Mouse (Mus musculus) forebrain, embryonic 10.5 days (tissue): ENCODE data around the gene Trem2. TPM values are rescaled to one million over a fixed set of nuclear protein-coding genes. Genes with fewer than 3 reads are reported as not detected.
A peak's percentile ranks its signal among the peaks of the same experiment; 100 is the strongest.
"Not testable (repeated sequence)": the region's sequence is repeated elsewhere in the genome, so short reads cannot be mapped to it uniquely, and the experiment has no call there.

ENCODE experiments used
- DNase-seq: peaks from one replicate; pipeline ENCODE4 v3.0.0-alpha.2; 2017; ENCODE audit warnings: low spot score; ENCODE audit errors: extremely low spot score
- H3K27ac ChIP-seq: fragments of 300-500 bp; sonication (generic); 2 replicates; pipeline ENCODE4 v1.5.1; 2016; ENCODE audit warnings: mild to moderate bottlenecking
- H3K27me3 ChIP-seq: fragments of 300-500 bp; sonication (generic); 2 replicates; pipeline ENCODE4 v1.6.1; 2016; ENCODE audit warnings: mild to moderate bottlenecking; ENCODE audit not compliant: poor library complexity, severe bottlenecking
- H3K36me3 ChIP-seq: fragments of 300-500 bp; sonication (generic); replicated peaks from 2 replicates; pipeline ENCODE4 v1.6.1; 2016; ENCODE audit warnings: mild to moderate bottlenecking, moderate library complexity
- H3K4me1 ChIP-seq: fragments of 300-500 bp; sonication (generic); 2 replicates; pipeline ENCODE4 v1.6.1; 2016
- H3K4me3 ChIP-seq: fragments of 300-500 bp; sonication (generic); 2 replicates; pipeline ENCODE4 v1.5.1; 2016; ENCODE audit warnings: mild to moderate bottlenecking, moderate library complexity
- H3K9me3 ChIP-seq: fragments of 300-500 bp; sonication (generic); 2 replicates; pipeline ENCODE4 v1.6.1; 2016; ENCODE audit warnings: mild to moderate bottlenecking, moderate library complexity
- WGBS: fragments of 180-500 bp; shearing (Covaris S2); methylation state at CpG from one replicate; pipeline ENCODE4 v1.1.7; 2016; 5-methylcytosine and 5-hydroxymethylcytosine counted together
- polyA plus RNA-seq: library from polyadenylated mRNA; unstranded; fragments of >200 nt; fragmentation: Nextera tagmentation; extraction: Ambion mirVana; gene quantifications from 2 replicates; pipeline ENCODE4 v1.2.1, GENCODE M21; 2016

Gene Trem2
- 0.87 and 1.2 TPM in 2 replicates for polyA plus RNA-seq

DNA sequence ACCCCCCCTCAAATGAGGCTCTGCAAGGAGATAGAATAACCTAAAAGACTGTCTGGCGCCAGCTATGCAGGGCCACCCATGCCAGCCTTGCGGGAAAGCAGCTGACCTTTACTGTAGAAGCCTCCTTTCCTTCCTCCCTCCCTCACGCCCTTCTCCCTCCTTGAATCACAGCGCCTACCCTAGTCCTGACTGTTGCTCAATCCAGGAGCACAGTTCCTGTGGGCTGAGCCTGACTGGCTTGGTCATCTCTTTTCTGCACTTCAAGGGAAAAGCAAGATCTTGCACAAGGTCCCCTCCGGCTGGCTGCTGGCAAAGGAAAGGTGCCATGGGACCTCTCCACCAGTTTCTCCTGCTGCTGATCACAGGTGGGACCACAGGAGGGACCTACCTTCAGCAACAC, at the start of gene Trem2:
Gene Trem2 (plus strand): TSS at position 171 of the 400 bp plus-strand sequence.
- DNase-seq, result no peak
- WGBS, result 85% methylated on average over 5 of the region's 5 CpGs
- no peaks in the 10 kb centered on the region for H3K27me3 ChIP-seq
- no peak within 1 kb of the TSS for H3K27ac ChIP-seq
- no peaks in the 10 kb centered on the region for H3K4me1 ChIP-seq
- no peak within 1 kb of the TSS for H3K4me3 ChIP-seq
- H3K9me3 ChIP-seq, result no peaks in the 10 kb centered on the region
- H3K36me3 ChIP-seq, result no peaks in the 10 kb centered on the region

DNA sequence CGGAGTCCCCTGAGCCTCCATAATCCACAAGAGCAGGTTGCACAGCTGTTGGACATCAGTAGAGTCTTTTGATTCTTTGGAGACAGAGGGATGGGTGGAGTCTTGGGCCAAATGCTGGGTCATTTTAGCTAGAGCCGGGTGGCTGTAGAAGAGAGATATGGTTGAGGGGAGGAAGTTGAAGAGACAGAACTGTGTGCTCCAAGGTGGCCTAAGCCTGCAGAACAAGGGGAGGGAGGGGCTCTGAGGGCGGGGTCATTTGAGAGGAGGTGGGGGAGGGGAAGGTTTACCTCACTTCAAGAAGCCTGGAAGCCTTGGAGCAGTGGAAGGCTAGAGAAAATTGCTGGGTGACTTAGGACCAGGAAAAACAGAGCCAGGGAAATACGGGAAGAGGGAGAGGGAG, 47.0 kb upstream of the Trem2 start, which contains the start of gene Treml2:
Gene Treml2 (plus strand): TSS at position 296 of the 400 bp plus-strand sequence.
- Histone ChIP-seq H3K27me3 (no peaks in the 10 kb centered on the region), H3K4me3 (peak within 1 kb of the TSS; percentile 22; the same call in 1 of the 2 replicates), H3K27ac (peak within 1 kb of the TSS; percentile 70), H3K4me1 (peaks cover 21% of the 10 kb centered on the region), H3K36me3 (no peaks in the 10 kb centered on the region), H3K9me3 (no peaks in the 10 kb centered on the region)
- DNase-seq, result no peak
- 51% methylated on average over 3 of the region's 4 CpGs for WGBS

DNA sequence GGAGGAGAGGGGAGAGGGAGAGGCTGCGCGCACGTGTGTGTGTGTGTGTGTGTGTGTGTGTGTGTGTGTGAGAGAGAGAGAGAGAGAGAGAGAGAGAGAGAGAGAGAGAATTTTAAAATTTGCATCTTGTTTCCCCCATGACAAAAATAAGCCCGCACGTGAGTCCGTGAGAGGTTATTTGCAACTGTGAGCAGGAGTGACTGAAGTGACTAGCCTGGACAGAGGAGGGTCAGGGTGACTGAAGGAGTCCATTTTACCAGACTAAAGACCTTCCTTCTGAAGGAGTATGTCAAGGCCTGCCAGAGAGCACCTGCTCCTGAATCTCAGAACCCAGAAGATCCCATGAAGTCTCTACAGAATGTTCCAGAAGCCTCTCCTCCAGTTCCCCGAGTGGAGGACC, 46.4 kb upstream of the Trem2 start:
- Histone ChIP-seq H3K4me1 (peaks cover 21% of the 10 kb centered on the region), H3K36me3 (no peaks in the 10 kb centered on the region), H3K27ac (peak overlapping the region; percentile 70), H3K27me3 (no peaks in the 10 kb centered on the region), H3K4me3 (no peak overlapping the region), H3K9me3 (no peaks in the 10 kb centered on the region)
- DNase-seq, result no peak
- 61% methylated on average over 7 of the region's 7 CpGs for WGBS

DNA sequence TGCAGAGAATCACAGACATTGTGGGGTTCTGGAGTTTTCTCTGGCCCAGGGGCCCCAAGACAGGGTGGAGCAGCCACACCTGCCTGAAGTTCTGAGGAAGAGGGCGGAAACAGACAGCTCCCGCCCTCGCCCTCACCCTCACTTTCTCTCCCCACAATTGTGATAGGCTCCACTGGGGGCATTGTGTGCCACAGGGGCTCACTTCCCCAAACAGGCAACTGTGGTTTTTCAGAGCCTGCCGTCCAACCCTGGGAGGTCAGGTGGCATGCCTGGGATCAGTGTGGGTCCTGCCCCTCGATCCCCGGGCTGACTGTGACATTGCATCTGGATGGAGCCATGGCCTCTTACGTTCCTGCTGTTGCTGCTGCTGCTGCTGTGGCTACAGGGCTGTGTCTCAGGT, 46.0 kb upstream of the Trem2 start:
- Histone ChIP-seq H3K4me1 (peaks cover 21% of the 10 kb centered on the region), H3K27me3 (no peaks in the 10 kb centered on the region), H3K36me3 (no peaks in the 10 kb centered on the region), H3K27ac (peak overlapping the region; percentile 70), H3K9me3 (no peaks in the 10 kb centered on the region), H3K4me3 (peak overlapping the region; percentile 22; the same call in 1 of the 2 replicates)
- no peak for DNase-seq
- WGBS, result 74% methylated on average over 7 of the region's 7 CpGs

DNA sequence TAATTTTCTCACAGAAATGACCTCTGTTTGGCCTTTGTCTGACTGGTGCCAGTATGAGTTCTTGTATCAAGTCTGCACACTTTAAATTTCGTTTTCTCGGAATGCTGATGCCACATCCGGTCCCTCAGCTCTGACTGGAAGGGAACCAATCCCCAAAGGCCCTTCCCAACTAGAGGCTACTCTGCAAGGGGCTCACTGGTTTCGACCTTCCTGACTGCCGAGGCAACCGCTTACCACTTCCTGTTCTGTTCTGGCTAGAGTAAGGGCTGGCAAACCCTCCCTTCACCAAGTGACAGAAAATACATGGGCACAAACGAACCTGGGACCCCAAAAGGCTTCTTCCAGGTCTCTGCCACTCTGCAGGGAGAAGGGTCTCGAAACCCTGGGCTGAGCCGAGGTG, 45.3 kb upstream of the Trem2 start:
- Histone ChIP-seq H3K27me3 (no peaks in the 10 kb centered on the region), H3K36me3 (no peaks in the 10 kb centered on the region), H3K4me3 (peak overlapping the region; percentile 22; the same call in 1 of the 2 replicates), H3K9me3 (no peaks in the 10 kb centered on the region), H3K4me1 (peaks cover 21% of the 10 kb centered on the region), H3K27ac (peak overlapping the region; percentile 70)
- no peak for DNase-seq
- WGBS, result 81% methylated on average over 9 of the region's 9 CpGs

DNA sequence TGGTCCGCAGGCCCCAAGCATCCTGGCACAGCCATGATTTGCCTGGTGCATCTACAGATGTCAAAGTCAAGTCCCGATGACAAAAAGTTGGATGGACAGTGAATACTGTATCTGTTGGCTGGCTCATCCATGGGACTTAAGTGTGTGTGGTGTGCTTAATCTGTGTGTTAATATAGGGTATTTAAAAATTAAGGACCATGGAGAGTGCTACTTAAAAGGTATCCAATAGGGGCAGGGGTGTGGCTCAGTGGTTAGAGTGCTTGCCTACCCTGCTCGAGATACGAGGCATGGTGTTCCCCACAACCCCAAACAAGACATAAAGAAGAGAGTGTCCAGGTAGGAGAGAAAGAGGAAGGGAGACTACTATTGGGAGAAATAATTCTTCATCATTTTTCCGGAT, 44.4 kb upstream of the Trem2 start:
- Histone ChIP-seq H3K4me3 (no peak overlapping the region), H3K4me1 (peaks cover 21% of the 10 kb centered on the region), H3K36me3 (no peaks in the 10 kb centered on the region), H3K27me3 (no peaks in the 10 kb centered on the region), H3K9me3 (no peaks in the 10 kb centered on the region), H3K27ac (no peak overlapping the region)
- DNase-seq, result no peak
- WGBS, result 93% methylated on average over 5 of the region's 5 CpGs

DNA sequence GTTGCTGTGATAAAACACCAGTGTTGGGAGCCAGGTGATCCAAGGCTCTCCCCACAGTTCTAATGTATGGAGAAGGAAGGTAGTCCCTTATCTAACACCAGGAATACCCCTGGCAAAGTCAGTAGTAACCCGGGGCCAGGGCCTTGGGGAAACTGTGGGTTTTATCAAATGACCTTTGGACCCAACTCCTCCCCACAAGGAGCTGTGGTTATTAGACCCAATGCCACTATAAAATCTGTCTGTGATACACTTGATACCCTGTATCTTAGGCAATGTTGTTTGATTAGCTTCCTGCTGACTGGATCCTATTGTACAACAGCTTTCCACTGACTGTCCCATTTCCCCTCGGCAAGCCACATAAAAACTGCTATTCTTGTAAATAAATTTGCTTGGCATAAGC, 34.1 kb upstream of the Trem2 start:
- no peaks in the 10 kb centered on the region for H3K9me3 ChIP-seq
- WGBS, result 80% methylated on average over 2 of the region's 2 CpGs
- DNase-seq, result no peak

DNA sequence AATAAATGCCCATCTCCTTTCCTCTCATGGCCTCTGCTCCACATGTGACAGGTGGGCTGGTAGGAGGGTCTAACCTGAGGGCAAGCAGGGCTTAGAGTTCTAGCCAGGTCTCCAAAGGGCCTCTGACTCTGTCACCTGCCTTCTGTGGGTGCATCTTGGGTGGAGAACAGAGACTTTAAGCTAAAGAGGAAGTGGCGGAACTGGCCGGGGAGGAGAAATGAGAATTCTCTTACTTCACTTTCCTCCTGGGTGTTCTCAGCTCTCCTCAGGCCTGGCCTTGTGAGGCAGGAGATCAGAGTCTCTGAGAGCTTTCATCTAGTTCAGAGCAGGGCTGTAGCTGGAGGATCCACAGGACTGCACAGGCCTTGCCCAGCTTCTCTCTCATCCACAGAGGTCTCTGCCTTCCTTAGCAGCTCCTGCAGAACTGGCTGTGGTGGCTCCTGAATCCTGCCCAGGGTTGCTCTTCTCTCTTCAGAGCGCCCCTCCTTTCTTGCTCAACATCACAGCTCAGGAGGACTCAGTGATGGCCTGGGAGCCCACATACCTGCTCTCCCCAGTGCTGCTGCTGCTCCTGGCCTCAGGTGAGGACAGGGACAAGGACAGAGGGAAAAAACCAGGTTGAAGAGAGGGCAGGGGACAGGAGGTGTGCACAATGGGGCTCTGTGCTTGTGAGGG, 30.2 kb upstream of the Trem2 start, which contains the start of gene B430306N03Rik:
Gene B430306N03Rik (plus strand): TSS at position 237 of the 675 bp plus-strand sequence.
- DNase-seq, H3K9me3 ChIP-seq, H3K27ac ChIP-seq, H3K36me3 ChIP-seq, H3K4me1 ChIP-seq, H3K27me3 ChIP-seq, H3K4me3 ChIP-seq: not testable (repeated sequence)
- WGBS, result 83% methylated on average over 3 of the region's 3 CpGs

More for the DNA sequence above, 34.1 kb upstream of the Trem2 start:
- Histone ChIP-seq H3K27ac (no peak overlapping the region), H3K36me3 (no peaks in the 10 kb centered on the region), H3K4me3 (no peak overlapping the region), H3K27me3 (no peaks in the 10 kb centered on the region), H3K4me1 (no peaks in the 10 kb centered on the region)

DNA sequence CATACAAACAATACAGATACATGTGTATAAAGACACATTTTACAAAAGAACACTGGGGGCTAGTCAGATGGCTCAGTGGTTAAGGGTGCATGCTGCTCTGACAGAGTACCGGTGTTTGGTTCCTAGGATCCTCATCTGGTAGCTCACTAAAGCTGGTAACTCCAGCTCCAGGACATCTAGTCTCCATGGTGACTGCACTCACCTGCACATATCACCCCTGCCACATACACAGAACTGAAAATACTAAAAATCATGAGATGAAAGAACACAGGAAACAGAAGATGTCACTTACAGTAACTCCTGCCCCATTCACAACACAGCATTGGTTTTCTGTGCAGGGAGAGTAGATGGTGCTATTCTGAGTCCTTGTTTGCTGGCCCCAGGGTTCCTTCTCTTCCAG, 27.5 kb upstream of the Trem2 start:
- H3K9me3 ChIP-seq, result no peaks in the 10 kb centered on the region
- H3K4me3 ChIP-seq, result no peak overlapping the region
- no peaks in the 10 kb centered on the region for H3K36me3 ChIP-seq
- DNase-seq, result no peak
- 95% methylated on average over 1 of the region's 1 CpGs for WGBS
- no peaks in the 10 kb centered on the region for H3K27me3 ChIP-seq
- peaks cover 3% of the 10 kb centered on the region; the same call in 1 of the 2 replicates for H3K4me1 ChIP-seq
- no peak overlapping the region for H3K27ac ChIP-seq

DNA sequence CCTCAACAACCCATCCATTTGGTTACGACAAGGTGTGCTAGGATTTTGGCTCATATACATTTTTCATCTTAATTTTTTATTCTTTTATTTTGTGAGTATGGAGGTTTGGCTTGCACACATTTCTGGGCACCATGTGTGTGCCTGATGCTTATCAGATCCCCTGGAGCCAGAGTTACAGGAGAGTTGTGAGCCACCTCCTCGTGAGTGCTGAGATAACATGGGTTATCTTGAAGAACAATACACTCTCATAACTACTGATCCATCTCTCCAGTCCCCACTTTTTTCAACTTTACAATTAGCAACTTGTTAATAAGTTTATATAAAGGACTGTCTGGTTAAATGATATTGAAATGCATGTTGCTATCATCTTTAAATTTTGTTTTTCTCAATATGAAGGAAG, 24.9 kb upstream of the Trem2 start:
- H3K9me3 ChIP-seq, result no peaks in the 10 kb centered on the region
- no peak overlapping the region for H3K27ac ChIP-seq
- no peaks in the 10 kb centered on the region for H3K27me3 ChIP-seq
- peaks cover 3% of the 10 kb centered on the region; the same call in 1 of the 2 replicates for H3K4me1 ChIP-seq
- no peaks in the 10 kb centered on the region for H3K36me3 ChIP-seq
- WGBS, result 90% methylated on average over 2 of the region's 2 CpGs
- DNase-seq, result no peak
- no peak overlapping the region for H3K4me3 ChIP-seq

DNA sequence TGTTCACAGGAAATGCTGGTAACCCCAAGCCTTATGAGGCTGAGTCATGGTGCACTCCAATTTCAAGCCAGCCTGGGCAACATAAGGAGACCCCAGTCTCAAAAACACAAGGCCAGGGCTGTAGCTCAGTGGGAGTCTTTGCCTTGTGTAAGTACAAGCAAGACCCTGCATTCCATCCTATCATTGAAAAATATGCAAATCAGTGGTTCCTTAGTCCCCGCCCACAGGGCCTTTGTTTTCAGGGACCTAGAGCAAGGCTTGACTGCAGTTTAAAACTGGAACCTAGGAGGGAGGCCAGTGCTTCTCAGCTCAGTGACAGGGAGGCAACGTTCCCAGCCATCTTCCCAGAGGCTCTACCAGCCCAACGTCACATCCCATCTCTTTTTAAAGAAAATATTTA, 23.0 kb upstream of the Trem2 start:
- no peaks in the 10 kb centered on the region for H3K36me3 ChIP-seq
- WGBS, result 78% methylated on average over 3 of the region's 3 CpGs
- DNase-seq, result no peak
- H3K4me3 ChIP-seq, result no peak overlapping the region
- H3K4me1 ChIP-seq, result peaks cover 3% of the 10 kb centered on the region; the same call in 1 of the 2 replicates
- no peak overlapping the region for H3K27ac ChIP-seq
- no peaks in the 10 kb centered on the region for H3K27me3 ChIP-seq
- no peaks in the 10 kb centered on the region for H3K9me3 ChIP-seq

DNA sequence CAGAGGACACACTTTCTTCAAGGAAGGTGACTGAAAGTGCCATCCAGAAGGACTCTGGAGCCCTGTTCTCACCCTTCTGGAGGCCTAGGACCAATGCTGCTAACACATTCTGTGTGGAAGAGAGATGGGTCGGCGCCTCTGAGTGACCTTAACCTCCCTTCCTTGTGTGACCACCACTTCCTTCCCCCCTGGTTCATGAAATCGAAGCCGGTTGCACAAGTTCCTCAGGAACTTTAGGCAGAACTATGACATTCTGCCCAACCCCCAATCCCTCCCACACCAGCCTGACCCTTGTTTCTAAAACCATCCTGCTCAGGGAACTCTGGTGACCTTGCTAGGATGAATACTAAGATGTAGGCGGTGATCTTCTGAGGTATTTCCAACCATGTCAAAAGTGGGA, 21.9 kb upstream of the Trem2 start:
- Histone ChIP-seq H3K36me3 (no peaks in the 10 kb centered on the region), H3K9me3 (no peaks in the 10 kb centered on the region), H3K4me3 (no peak overlapping the region), H3K27me3 (no peaks in the 10 kb centered on the region), H3K27ac (no peak overlapping the region), H3K4me1 (peaks cover 3% of the 10 kb centered on the region; the same call in 1 of the 2 replicates)
- 91% methylated on average over 5 of the region's 5 CpGs for WGBS
- no peak for DNase-seq

DNA sequence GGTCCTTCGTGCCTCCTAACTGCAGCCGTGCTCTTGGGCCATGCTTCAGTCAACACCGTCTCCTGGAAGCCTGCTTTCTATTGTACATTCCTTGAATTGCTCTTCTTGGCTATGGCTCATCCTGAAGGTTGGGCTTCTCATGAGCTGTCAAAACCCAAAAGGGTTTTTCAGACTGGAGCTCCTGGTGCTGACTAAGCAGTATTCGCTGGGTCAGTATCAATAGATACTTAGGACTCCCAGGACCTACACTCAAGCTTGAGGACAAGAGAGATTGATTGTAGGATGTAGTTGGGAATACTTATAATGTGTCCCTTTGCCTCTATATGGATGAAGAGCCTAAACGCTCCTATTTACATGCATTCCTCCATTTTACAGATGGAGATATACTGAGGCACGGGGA, 21.1 kb upstream of the Trem2 start:
- Histone ChIP-seq H3K36me3 (no peaks in the 10 kb centered on the region), H3K27ac (no peak overlapping the region), H3K4me1 (peaks cover 3% of the 10 kb centered on the region; the same call in 1 of the 2 replicates), H3K27me3 (no peaks in the 10 kb centered on the region), H3K4me3 (no peak overlapping the region), H3K9me3 (no peaks in the 10 kb centered on the region)
- 94% methylated on average over 6 of the region's 6 CpGs for WGBS
- DNase-seq, result no peak
